ENCODE assay signal across 20 mouse cellular contexts in the genomic region with DNA sequence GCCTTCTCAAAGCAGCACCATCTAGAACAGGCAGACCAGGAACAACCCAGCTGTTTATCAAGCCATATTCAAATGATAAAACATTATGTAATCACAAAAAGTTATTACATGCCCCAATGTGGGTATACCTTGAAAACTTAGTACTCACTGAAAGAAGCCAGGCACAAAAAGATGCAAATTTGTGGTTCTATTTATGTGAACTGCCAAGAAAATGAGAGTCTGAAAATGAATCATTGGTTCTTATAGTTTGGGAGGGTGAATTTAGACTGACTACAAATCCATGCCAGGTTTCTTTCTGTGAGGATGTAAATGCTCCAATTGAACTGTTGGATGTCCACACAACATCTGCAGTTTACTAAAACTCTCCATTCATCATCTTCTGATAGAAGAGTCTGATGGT.
DNase-seq lines count a peak whose midpoint lies in the region; ATAC-seq lines count a peak whose summit lies in the region.
"Had no signal": no experiment of that assay in that cellular context is flagged by ENCODE, and none has a peak within 500 bp of the region (broad histone marks: within the 10 kb centered on the region; RNA-seq: fewer than 3 reads in every experiment).

No protein-coding gene starts in this region.

- H3K4me3 ChIP-seq in liver, embryonic 11.5 days (ENCODE audit: low read depth, low read length) = no peak overlapping the region

- no peaks in the 10 kb centered on the region for H3K4me1 ChIP-seq in liver, embryonic 11.5 days (replicated peaks; ENCODE audit: control insufficient read depth, insufficient read depth, low read length)

- no peaks in the 10 kb centered on the region for H3K9me3 ChIP-seq in liver, embryonic 11.5 days (ENCODE audit: control insufficient read depth, low read length)

- H3K36me3 ChIP-seq in liver, embryonic 11.5 days (ENCODE audit: control insufficient read depth, insufficient read depth, low read length) = no peaks in the 10 kb centered on the region
- H3K36me3 ChIP-seq: G1E had no signal

- H3K9ac ChIP-seq in liver, embryonic 11.5 days (ENCODE audit: low read depth, low read length) = no peak overlapping the region

- H3K4me2 ChIP-seq in liver, embryonic 11.5 days = no peak overlapping the region

- no peaks in the 10 kb centered on the region for H3K27me3 ChIP-seq in liver, embryonic 11.5 days (replicated peaks; ENCODE audit: control insufficient read depth, insufficient read depth, low read length)
- H3K27me3 ChIP-seq: CH12.LX, Patski had no signal

- no peak overlapping the region for H3K27ac ChIP-seq in liver, embryonic 11.5 days (ENCODE audit: low read depth, low read length)

- DNase-seq in frontal cortex, adult 2 months (ENCODE audit: extremely low spot score in 1 of 2, low spot score in 1 of 2) = no peak
- peak; percentile 33 for DNase-seq in brain, adult 2 months (ENCODE audit: low read depth, low spot score)
- DNase-seq in liver, embryonic 11.5 days (ENCODE audit: low spot score) = no peak
- DNase-seq: adrenal gland, adult 2 months; adrenal gland, adult 8-10 months; adrenal gland, postnatal 10 days; adrenal gland, postnatal 14 days; adrenal gland, postnatal 25 days; adrenal gland, postnatal 36 days; B cell, adult 2 months; cerebellum, adult 11 months; cerebellum, adult 11-12 months; cerebellum, adult 18-20 months; cerebellum, adult 2 months had no signal

- ATAC-seq in frontal cortex, adult (ENCODE audit: low TSS enrichment) = peak; percentile 88
- no peak for ATAC-seq in liver, embryonic 11.5 days (replicated peaks; ENCODE audit: low FRiP score)
- ATAC-seq: activated CD4-positive, CD25-positive, alpha-beta regulatory T cell, adult 4 months; CD4-positive, CD25-positive, alpha-beta regulatory T cell, adult 4 months; Patski had no signal
